Mouse (Mus musculus) hindbrain, embryonic 14.5 days (tissue): ENCODE data around the gene Osbpl6. TPM values are rescaled to one million over a fixed set of nuclear protein-coding genes. Genes with fewer than 3 reads are reported as not detected.

Experiments used
- ATAC-seq: fragments of 200-750 bp; cut with Nextera tagmentation; 2 replicates; pipeline ENCODE4 v1.8.0; 2017; ENCODE audit warnings: moderate number of reproducible peaks, mild to moderate bottlenecking, moderate TSS enrichment, moderate library complexity; ENCODE audit not compliant: low FRiP score
- DNase-seq: peaks from one replicate; pipeline ENCODE4 v3.0.0-alpha.2; 2015; ENCODE audit warnings: low spot score
- H3K27ac ChIP-seq: fragments of 300-500 bp; sonication (generic); 2 replicates; pipeline ENCODE4 v1.5.1; 2014; ENCODE audit warnings: mild to moderate bottlenecking, moderate library complexity
- H3K27me3 ChIP-seq: fragments of 300-500 bp; sonication (generic); 2 replicates; pipeline ENCODE4 v1.6.1; 2014; ENCODE audit warnings: mild to moderate bottlenecking, low read length, mixed read lengths; ENCODE audit not compliant: control insufficient read depth, insufficient read depth
- H3K36me3 ChIP-seq: fragments of 300-500 bp; sonication (generic); replicated peaks from 2 replicates; pipeline ENCODE4 v1.6.1; 2014; ENCODE audit not compliant: control insufficient read depth, insufficient read depth
- H3K4me1 ChIP-seq: fragments of 300-500 bp; sonication (generic); replicated peaks from 2 replicates; pipeline ENCODE4 v1.6.1; 2014; ENCODE audit warnings: antibody characterized with exemption, low read length, mixed read lengths; ENCODE audit not compliant: control insufficient read depth, insufficient read depth
- H3K4me2 ChIP-seq: fragments of 300-500 bp; sonication (generic); replicated peaks from 2 replicates; pipeline ENCODE4 v1.6.1; 2014; ENCODE audit warnings: mild to moderate bottlenecking, moderate library complexity
- H3K4me3 ChIP-seq: fragments of 300-500 bp; sonication (generic); replicated peaks from 2 replicates; pipeline ENCODE4 v1.5.1; 2014; ENCODE audit warnings: mild to moderate bottlenecking, low read length
- H3K9ac ChIP-seq: fragments of 300-500 bp; sonication (generic); 2 replicates; pipeline ENCODE4 v1.6.1; 2014
- H3K9me3 ChIP-seq: fragments of 300-500 bp; sonication (generic); 2 replicates; pipeline ENCODE4 v1.6.1; 2016; ENCODE audit warnings: low read length; ENCODE audit not compliant: control insufficient read depth
- WGBS: fragments of 180-500 bp; shearing (Covaris S2); extraction: QIAGEN DNeasy Blood & Tissue Kit; methylation state at CpG from one replicate; pipeline ENCODE4 v1.1.7; 2014; 5-methylcytosine and 5-hydroxymethylcytosine counted together
- polyA plus RNA-seq: library from polyadenylated mRNA; unstranded; fragments of >200 nt; fragmentation: Nextera tagmentation; extraction: Ambion mirVana; gene quantifications from 2 replicates; pipeline ENCODE4 v1.2.1, GENCODE M21; 2014

Osbpl6 gene
- polyA plus RNA-seq, 1 experiment from 2014 or later, result 31.2 TPM

GRCm38 (mm10) chr2:76412924-76413323, 6.6 kb downstream of the Osbpl6 start:
- H3K4me2 ChIP-seq, result no peak overlapping the region
- ATAC-seq, result no peak
- H3K36me3 ChIP-seq, result no peaks in the 10 kb centered on the region
- H3K9ac ChIP-seq, result no peak overlapping the region
- H3K27ac ChIP-seq, result no peak overlapping the region
- H3K4me1 ChIP-seq, result 0 out of 2 replicates have a peak, but pooled peaks cover 2% of the 10 kb centered on the region
- no peaks in the 10 kb centered on the region for H3K9me3 ChIP-seq
- no peak overlapping the region for H3K4me3 ChIP-seq
- no peak for DNase-seq
- WGBS, result 78% methylated on average over 2 of the region's 2 CpGs
- H3K27me3 ChIP-seq, result no peaks in the 10 kb centered on the region

GRCm38 (mm10) chr2:76417446-76418141, 11.3 kb downstream of the Osbpl6 start:
- H3K36me3 ChIP-seq, result no peaks in the 10 kb centered on the region
- no peak overlapping the region for H3K27ac ChIP-seq
- no peak overlapping the region for H3K4me3 ChIP-seq
- H3K9me3 ChIP-seq, result no peaks in the 10 kb centered on the region
- DNase-seq, result no peak
- H3K4me1 ChIP-seq, result no peaks in the 10 kb centered on the region
- 95% methylated on average over 14 of the region's 14 CpGs for WGBS
- no peak for ATAC-seq
- no peak overlapping the region for H3K9ac ChIP-seq
- no peak overlapping the region for H3K4me2 ChIP-seq
- no peaks in the 10 kb centered on the region for H3K27me3 ChIP-seq

GRCm38 (mm10) chr2:76418142-76418518, 11.8 kb downstream of the Osbpl6 start:
- H3K4me1 ChIP-seq, result no peaks in the 10 kb centered on the region
- no peak for DNase-seq
- no peaks in the 10 kb centered on the region for H3K27me3 ChIP-seq
- no peak for ATAC-seq
- 98% methylated on average over 3 of the region's 3 CpGs for WGBS
- H3K36me3 ChIP-seq, result no peaks in the 10 kb centered on the region
- no peak overlapping the region for H3K9ac ChIP-seq
- H3K4me3 ChIP-seq, result no peak overlapping the region
- H3K27ac ChIP-seq, result no peak overlapping the region
- no peak overlapping the region for H3K4me2 ChIP-seq
- no peaks in the 10 kb centered on the region for H3K9me3 ChIP-seq

GRCm38 (mm10) chr2:76421411-76421924, 15.2 kb downstream of the Osbpl6 start:
- no peaks in the 10 kb centered on the region for H3K4me1 ChIP-seq
- no peaks in the 10 kb centered on the region for H3K9me3 ChIP-seq
- H3K27ac ChIP-seq, result no peak overlapping the region
- 83% methylated on average over 6 of the region's 6 CpGs for WGBS
- no peak for DNase-seq
- no peak overlapping the region for H3K4me3 ChIP-seq
- ATAC-seq, result no peak
- no peaks in the 10 kb centered on the region for H3K27me3 ChIP-seq
- no peak overlapping the region for H3K9ac ChIP-seq
- H3K36me3 ChIP-seq, result no peaks in the 10 kb centered on the region
- H3K4me2 ChIP-seq, result no peak overlapping the region

- H3K27ac ChIP-seq, result no peak overlapping the region
- no peaks in the 10 kb centered on the region for H3K27me3 ChIP-seq
- no peak overlapping the region for H3K4me2 ChIP-seq
- no peaks in the 10 kb centered on the region for H3K9me3 ChIP-seq
- DNase-seq (no peak), ATAC-seq (no peak)
- H3K4me1 ChIP-seq, result peaks cover 3% of the 10 kb centered on the region; the same call in 1 of the 2 replicates
- no peaks in the 10 kb centered on the region for H3K36me3 ChIP-seq
- 79% methylated on average over 3 of the region's 3 CpGs for WGBS
- no peak overlapping the region for H3K9ac ChIP-seq
- no peak overlapping the region for H3K4me3 ChIP-seq
Observed at GRCm38 (mm10) chr2:76426816-76427215, 20.5 kb downstream of the Osbpl6 start.

DNA sequence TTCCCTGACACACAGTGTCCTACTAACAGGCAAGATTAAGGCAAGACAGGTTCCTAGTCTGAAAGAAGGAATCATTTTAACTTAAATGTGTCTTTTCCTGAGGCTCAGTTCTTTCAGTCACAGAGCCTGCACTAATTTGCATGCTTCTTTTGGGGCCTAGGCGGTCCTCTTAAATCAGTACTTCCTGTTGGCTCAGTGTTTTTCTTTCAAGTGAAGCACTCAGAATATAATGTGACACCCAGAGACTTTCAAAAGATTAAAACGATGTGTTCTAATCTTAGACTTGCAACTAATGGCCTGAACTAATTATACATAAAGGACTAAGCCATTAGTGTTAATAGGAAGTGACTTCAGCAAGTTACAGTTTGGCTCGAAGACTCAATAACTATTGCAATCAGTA, 23.0 kb downstream of the Osbpl6 start:
- peaks cover 3% of the 10 kb centered on the region; the same call in 1 of the 2 replicates for H3K4me1 ChIP-seq
- H3K9ac ChIP-seq, result no peak overlapping the region
- ATAC-seq (no peak), DNase-seq (no peak)
- H3K27ac ChIP-seq, result no peak overlapping the region
- no peaks in the 10 kb centered on the region for H3K36me3 ChIP-seq
- no peaks in the 10 kb centered on the region for H3K27me3 ChIP-seq
- no peaks in the 10 kb centered on the region for H3K9me3 ChIP-seq
- no peak overlapping the region for H3K4me3 ChIP-seq
- no peak overlapping the region for H3K4me2 ChIP-seq
- WGBS, result 63% methylated on average over 3 of the region's 3 CpGs

- peaks cover 3% of the 10 kb centered on the region; the same call in 1 of the 2 replicates for H3K4me1 ChIP-seq
- H3K9me3 ChIP-seq, result no peaks in the 10 kb centered on the region
- H3K27ac ChIP-seq, result no peak overlapping the region
- H3K4me3 ChIP-seq, result no peak overlapping the region
- H3K36me3 ChIP-seq, result no peaks in the 10 kb centered on the region
- no peak overlapping the region for H3K4me2 ChIP-seq
- H3K9ac ChIP-seq, result no peak overlapping the region
- DNase-seq (no peak), ATAC-seq (no peak)
- no peaks in the 10 kb centered on the region for H3K27me3 ChIP-seq
- 85% methylated on average over 5 of the region's 5 CpGs for WGBS
Observed at GRCm38 (mm10) chr2:76429855-76430254, 23.5 kb downstream of the Osbpl6 start.

- no peak overlapping the region for H3K9ac ChIP-seq
- DNase-seq (no peak), ATAC-seq (no peak)
- WGBS, result 92% methylated on average over 3 of the region's 3 CpGs
- no peaks in the 10 kb centered on the region for H3K9me3 ChIP-seq
- H3K27ac ChIP-seq, result no peak overlapping the region
- no peaks in the 10 kb centered on the region for H3K36me3 ChIP-seq
- H3K27me3 ChIP-seq, result no peaks in the 10 kb centered on the region
- no peak overlapping the region for H3K4me2 ChIP-seq
- no peak overlapping the region for H3K4me3 ChIP-seq
- peaks cover 3% of the 10 kb centered on the region; the same call in 1 of the 2 replicates for H3K4me1 ChIP-seq
Observed at GRCm38 (mm10) chr2:76430539-76430938, 24.2 kb downstream of the Osbpl6 start.

- WGBS, result 89% methylated on average over 7 of the region's 7 CpGs
- no peak for ATAC-seq
Observed at GRCm38 (mm10) chr2:76434224-76434623, 27.9 kb downstream of the Osbpl6 start.

More at GRCm38 (mm10) chr2:76434224-76434623, 27.9 kb downstream of the Osbpl6 start:
- Histone ChIP-seq H3K4me2 (no peak overlapping the region), H3K36me3 (no peaks in the 10 kb centered on the region), H3K27me3 (no peaks in the 10 kb centered on the region), H3K9ac (no peak overlapping the region), H3K4me1 (no peaks in the 10 kb centered on the region; the same call in 1 of the 2 replicates), H3K9me3 (no peaks in the 10 kb centered on the region), H3K27ac (no peak overlapping the region), H3K4me3 (no peak overlapping the region)
- no peak for DNase-seq
